Mouse (Mus musculus) liver, adult (tissue): ENCODE results near the gene Mtx1.

Source experiments
- GATA4 ChIP-seq: IDR thresholded peaks from 2 replicates; pipeline ENCODE4 v1.6.1; 2014; ENCODE audit warnings: mild to moderate bottlenecking, low read length; ENCODE audit not compliant: insufficient replicate concordance

Mtx1 gene

GRCm38 (mm10) chr3:89244982-89245687 is 18.2 kb upstream of the Mtx1 start:
- TF ChIP-seq GATA4, result no peak

GRCm38 (mm10) chr3:89244158-89244981 is 17.5 kb upstream of the Mtx1 start:
- no peak for TF ChIP-seq GATA4

GRCm38 (mm10) chr3:89243609-89244008 is 16.7 kb upstream of the Mtx1 start:
- TF ChIP-seq GATA4, result no peak

- no peak for TF ChIP-seq GATA4
Measured at GRCm38 (mm10) chr3:89242331-89242895, 15.5 kb upstream of the Mtx1 start.

- no peak for TF ChIP-seq GATA4
Measured at GRCm38 (mm10) chr3:89238494-89238893, 11.6 kb upstream of the Mtx1 start.

DNA sequence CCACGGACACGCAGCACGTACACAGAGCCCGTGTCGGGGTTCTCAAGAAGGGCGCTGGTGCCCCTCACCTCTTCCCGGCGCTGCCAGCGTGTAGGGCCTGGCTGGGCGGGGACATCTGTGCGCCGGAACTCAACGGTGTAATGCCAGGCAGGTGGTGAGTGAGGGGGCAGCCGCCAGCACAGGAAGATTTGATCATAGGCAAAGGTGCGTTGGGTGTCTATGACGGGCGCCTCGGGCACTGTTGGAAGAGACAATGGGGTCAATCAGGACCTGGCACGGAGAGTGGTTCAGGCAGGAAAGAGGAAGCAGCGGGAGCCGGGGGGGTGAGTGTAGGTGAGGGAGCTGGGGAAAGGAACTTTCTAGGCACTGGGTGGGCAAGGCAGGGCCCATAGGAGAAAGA is 10.8 kb upstream of the Mtx1 start:
- TF ChIP-seq GATA4, result no peak

- TF ChIP-seq GATA4, result no peak
Measured at GRCm38 (mm10) chr3:89236516-89236915, 9.6 kb upstream of the Mtx1 start.

GRCm38 (mm10) chr3:89233562-89234110 is 6.7 kb upstream of the Mtx1 start:
- TF ChIP-seq GATA4, result no peak

DNA sequence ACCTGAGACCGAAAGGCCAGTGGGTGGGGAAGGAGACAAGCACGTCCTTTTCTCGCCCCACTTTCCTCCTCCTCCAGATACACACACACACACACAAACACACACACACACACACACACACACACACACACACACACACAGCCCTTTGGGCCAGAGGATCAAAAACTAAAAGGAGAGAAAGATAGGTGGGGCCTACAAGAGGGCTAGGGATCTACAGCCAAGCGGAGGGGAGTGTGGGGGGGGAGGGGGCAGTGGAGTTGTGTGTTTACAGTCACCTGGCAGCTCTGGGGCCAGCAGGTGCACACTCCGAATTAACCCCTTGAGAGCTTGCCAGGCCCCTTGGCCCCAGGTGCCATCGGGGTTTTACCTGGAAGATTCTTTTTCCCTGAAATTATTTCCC is 5.7 kb upstream of the Mtx1 start:
- TF ChIP-seq GATA4, result no peak

- no peak for TF ChIP-seq GATA4
Measured at GRCm38 (mm10) chr3:89231772-89232275, 4.9 kb upstream of the Mtx1 start.

DNA sequence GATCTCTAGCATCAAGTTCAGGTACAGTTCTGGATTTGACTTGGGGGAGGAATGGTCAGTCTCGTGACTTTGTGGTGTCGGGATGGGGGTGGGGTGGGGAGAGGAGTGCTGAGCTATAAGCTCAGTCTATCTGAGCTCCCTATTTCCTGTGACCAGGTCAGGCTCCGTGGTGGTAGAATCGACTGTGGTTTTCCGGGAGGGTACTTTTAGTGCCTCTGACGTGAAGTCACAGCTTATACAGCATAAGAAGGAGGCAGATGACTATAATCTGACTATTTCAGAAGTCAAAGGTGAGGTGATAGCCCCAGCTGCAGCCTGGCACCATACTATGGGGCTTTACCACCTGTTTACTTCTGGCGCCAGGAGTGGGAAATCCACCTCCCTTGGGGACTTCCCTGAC is 4.5 kb upstream of the Mtx1 start:
- no peak for TF ChIP-seq GATA4

GRCm38 (mm10) chr3:89230561-89230960 is 3.7 kb upstream of the Mtx1 start:
- TF ChIP-seq GATA4, result no peak

DNA sequence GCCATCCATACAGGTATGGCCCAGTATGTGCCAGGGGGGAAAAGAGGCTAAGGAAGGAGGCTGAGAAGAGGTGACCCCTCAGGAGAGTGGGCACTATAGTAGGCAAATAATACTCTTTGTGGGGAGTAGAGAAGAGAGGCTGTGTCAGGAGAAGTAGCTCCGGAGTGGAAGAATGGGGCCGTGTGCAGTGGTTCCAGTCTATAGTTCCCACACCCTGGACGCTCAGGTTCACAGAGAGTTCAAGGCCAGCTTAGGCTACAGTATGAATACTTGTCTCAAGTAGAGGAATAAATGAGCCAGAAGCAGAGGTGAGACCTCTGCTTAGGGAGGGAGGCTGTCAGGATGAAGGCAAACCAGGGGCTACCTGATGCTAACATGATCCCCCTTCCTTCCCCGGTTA is 2.4 kb upstream of the Mtx1 start:
- TF ChIP-seq GATA4, result no peak

DNA sequence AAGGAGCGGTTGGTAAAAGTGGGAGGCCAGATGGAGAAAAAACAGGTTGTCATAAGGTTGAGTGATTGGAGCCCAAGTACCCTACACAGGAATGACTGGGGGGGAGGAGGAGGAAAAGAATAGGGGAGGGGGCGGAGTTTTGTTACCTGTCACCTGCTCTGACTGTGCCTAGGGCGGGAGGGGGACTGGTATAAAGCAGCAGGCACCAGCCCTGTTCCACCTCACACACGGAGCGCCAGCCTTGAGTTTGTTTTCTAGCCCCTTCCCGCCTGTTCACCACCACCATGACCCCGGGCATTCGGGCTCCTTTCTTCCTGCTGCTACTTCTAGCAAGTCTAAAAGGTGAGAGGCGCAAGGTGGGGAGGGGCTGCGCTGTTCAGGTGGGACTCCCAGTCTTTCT is 1.9 kb upstream of the Mtx1 start, which contains the start of gene Muc1:
Gene Muc1 (plus strand): TSS at position 222 of the 400 bp plus-strand sequence.
- no peak for TF ChIP-seq GATA4

GRCm38 (mm10) chr3:89228180-89228549 is 1.3 kb upstream of the Mtx1 start:
- no peak for TF ChIP-seq GATA4
